Comparison of ENCODE assay signal across 10 mouse cellular contexts in genomic region chr19:47049061-47049460, GRCm38 (mm10). TPM values are rescaled to one million over a fixed set of nuclear protein-coding genes. Genes with fewer than 3 reads are reported as not detected.
DNase-seq lines count a peak whose midpoint lies in the region; ATAC-seq and TF ChIP-seq lines count a peak whose summit lies in the region.
"Had no signal": no experiment of that assay in that cellular context is flagged by ENCODE, and none has a peak within 500 bp of the region (broad histone marks: within the 10 kb centered on the region; RNA-seq: fewer than 3 reads in every experiment).

No protein-coding gene starts in this region.

- TF ChIP-seq CTCF in intestine, postnatal 0 days (IDR thresholded peaks at IDR 0.05; ENCODE audit: low read depth), result no peak
- no peak for TF ChIP-seq CTCF in cortical plate, adult 2 months (IDR thresholded peaks at IDR 0.05; ENCODE audit: extremely low read depth, insufficient read depth, low read length)

- H3K27me3 ChIP-seq in intestine, embryonic 14.5 days (replicated peaks; ENCODE audit: control insufficient read depth, insufficient read depth, low read length), result no peaks in the 10 kb centered on the region
- no peaks in the 10 kb centered on the region for H3K27me3 ChIP-seq in intestine, postnatal 0 days (replicated peaks; ENCODE audit: control insufficient read depth, insufficient read depth, low read length)
- H3K27me3 ChIP-seq in hindbrain, embryonic 16.5 days (replicated peaks; ENCODE audit: control insufficient read depth, insufficient read depth, low read length), result no peaks in the 10 kb centered on the region
- H3K27me3 ChIP-seq in midbrain, embryonic 15.5 days (replicated peaks), result no peaks in the 10 kb centered on the region
- H3K27me3 ChIP-seq: limb, embryonic 15.5 days had no signal

- H3K9me3 ChIP-seq in intestine, embryonic 14.5 days (ENCODE audit: control insufficient read depth, low read length), result no peaks in the 10 kb centered on the region
- H3K9me3 ChIP-seq in intestine, postnatal 0 days (ENCODE audit: control insufficient read depth), result no peaks in the 10 kb centered on the region
- H3K9me3 ChIP-seq in hindbrain, embryonic 16.5 days (ENCODE audit: control insufficient read depth, low read length), result no peaks in the 10 kb centered on the region
- H3K9me3 ChIP-seq in midbrain, embryonic 15.5 days, result no peaks in the 10 kb centered on the region
- H3K9me3 ChIP-seq: limb, embryonic 15.5 days had no signal

- ATAC-seq in intestine, embryonic 14.5 days (replicated peaks; ENCODE audit: low FRiP score, low TSS enrichment, low read depth), result no peak
- no peak for ATAC-seq in intestine, postnatal 0 days
- no peak for ATAC-seq in hindbrain, embryonic 16.5 days
- no peak for ATAC-seq in midbrain, embryonic 15.5 days (replicated peaks)

- 63% methylated on average over 4 of the region's 4 CpGs for WGBS in intestine, embryonic 14.5 days
- WGBS in intestine, postnatal 0 days, result 65% methylated on average over 4 of the region's 4 CpGs
- WGBS in hindbrain, embryonic 16.5 days, result 63% methylated on average over 4 of the region's 4 CpGs
- WGBS in midbrain, embryonic 15.5 days, result 66% methylated on average over 4 of the region's 4 CpGs

- H3K36me3 ChIP-seq in intestine, embryonic 14.5 days (ENCODE audit: control insufficient read depth, insufficient read depth, low read length), result peaks cover 24% of the 10 kb centered on the region; the same call in 1 of the 2 replicates
- H3K36me3 ChIP-seq in intestine, postnatal 0 days (ENCODE audit: control insufficient read depth, insufficient read depth), result peaks cover 11% of the 10 kb centered on the region
- H3K36me3 ChIP-seq in hindbrain, embryonic 16.5 days (ENCODE audit: control insufficient read depth, insufficient read depth, low read length), result 0 out of 2 replicates have a peak, but pooled peaks cover 2% of the 10 kb centered on the region
- H3K36me3 ChIP-seq in midbrain, embryonic 15.5 days (replicated peaks), result peaks cover 11% of the 10 kb centered on the region; the same call in 1 of the 2 replicates

- no peak overlapping the region for H3K27ac ChIP-seq in intestine, embryonic 14.5 days (ENCODE audit: low read depth)
- H3K27ac ChIP-seq in intestine, postnatal 0 days (ENCODE audit: low read depth, low read length), result no peak overlapping the region
- H3K27ac ChIP-seq in cortical plate, adult 2 months (ENCODE audit: insufficient read depth, low read length), result no peak overlapping the region
- no peak overlapping the region for H3K27ac ChIP-seq in hindbrain, embryonic 16.5 days (ENCODE audit: low read depth, low read length)
- no peak overlapping the region for H3K27ac ChIP-seq in midbrain, embryonic 15.5 days
- H3K27ac ChIP-seq: limb, embryonic 15.5 days had no signal

- H3K4me2 ChIP-seq in intestine, embryonic 14.5 days (ENCODE audit: low read length), result peak overlapping the region; percentile 77
- H3K4me2 ChIP-seq in intestine, postnatal 0 days (replicated peaks; ENCODE audit: low read depth), result no peak overlapping the region
- H3K4me2 ChIP-seq in hindbrain, embryonic 16.5 days (ENCODE audit: low read length), result peak overlapping the region; percentile 75
- H3K4me2 ChIP-seq in midbrain, embryonic 15.5 days, result peak overlapping the region; percentile 74

- peaks cover 4% of the 10 kb centered on the region for H3K4me1 ChIP-seq in intestine, embryonic 14.5 days (replicated peaks; ENCODE audit: control insufficient read depth, insufficient read depth, low read length)
- H3K4me1 ChIP-seq in intestine, postnatal 0 days (replicated peaks; ENCODE audit: control insufficient read depth, insufficient read depth, low read length), result 0 out of 2 replicates have a peak, but pooled peaks cover 3% of the 10 kb centered on the region
- peaks cover 5% of the 10 kb centered on the region for H3K4me1 ChIP-seq in cortical plate, adult 2 months (ENCODE audit: control insufficient read depth, insufficient read depth, low read length)
- H3K4me1 ChIP-seq in hindbrain, embryonic 16.5 days (ENCODE audit: control insufficient read depth, insufficient read depth, low read depth, low read length), result peaks cover 12% of the 10 kb centered on the region
- peaks cover 18% of the 10 kb centered on the region for H3K4me1 ChIP-seq in midbrain, embryonic 15.5 days

- intact Hi-C loops in gastrocnemius, postnatal 14 days (cut with DNase I; ENCODE audit: low total_unique reads), result no loop called here

- no peak overlapping the region for H3K4me3 ChIP-seq in intestine, embryonic 14.5 days (ENCODE audit: low read depth, low read length)
- no peak overlapping the region for H3K4me3 ChIP-seq in intestine, postnatal 0 days (ENCODE audit: low read depth, low read length)
- H3K4me3 ChIP-seq in cortical plate, adult 2 months (ENCODE audit: insufficient read depth, low read length), result peak overlapping the region; percentile 79; the same call in 1 of the 2 replicates
- H3K4me3 ChIP-seq in hindbrain, embryonic 16.5 days (ENCODE audit: low read length), result no peak overlapping the region
- H3K4me3 ChIP-seq in midbrain, embryonic 15.5 days, result 0 out of 2 replicates have a peak overlapping the region, but pooled peaks have one; percentile 82

- DNase-seq in intestine, embryonic 14.5 days (ENCODE audit: low spot score), result no peak
- no peak for DNase-seq in spleen, postnatal 4 days (ENCODE audit: low spot score in 2 of 2)
- no peak for DNase-seq in gastrocnemius, postnatal 14 days
- DNase-seq in lung, postnatal 10 days, result no peak
- DNase-seq: heart, postnatal 36 days had no signal

- no peak for TF ChIP-seq POLR2A in cortical plate, adult 2 months (IDR thresholded peaks at IDR 0.05; ENCODE audit: extremely low read depth, insufficient read depth, low read length)

- no peak overlapping the region for H3K9ac ChIP-seq in intestine, embryonic 14.5 days (ENCODE audit: low read length)
- no peak overlapping the region for H3K9ac ChIP-seq in intestine, postnatal 0 days (ENCODE audit: low read depth, low read length)
- no peak overlapping the region; the same call in 1 of the 2 replicates for H3K9ac ChIP-seq in hindbrain, embryonic 16.5 days (ENCODE audit: low read depth, low read length)
- no peak overlapping the region for H3K9ac ChIP-seq in midbrain, embryonic 15.5 days
- H3K9ac ChIP-seq: limb, embryonic 15.5 days had no signal

RNA-seq across cellular contexts. Expression of gene Pcgf6, which starts 1.6 kb away (rescaled TPM):
- polyA plus RNA-seq in intestine, embryonic 14.5 days (2014; fragmentation: Nextera tagmentation; extraction: Ambion mirVana), result 31.1 and 33.4 TPM in 2 replicates
- 9.4 and 14.4 TPM in 2 replicates for polyA plus RNA-seq in intestine, postnatal 0 days (2015; fragmentation: Nextera tagmentation; extraction: Ambion mirVana)
- 35.5 and 38.3 TPM in 2 replicates for polyA plus RNA-seq in cortical plate, adult 2 months (2012; rRNA removed)
- 26.8 and 30.2 TPM in 2 replicates for polyA plus RNA-seq in hindbrain, embryonic 16.5 days (2015; fragmentation: Nextera tagmentation; extraction: Ambion mirVana)
- polyA plus RNA-seq in midbrain, embryonic 15.5 days (2015; fragmentation: Nextera tagmentation; extraction: Ambion mirVana), result 30.9 and 33.5 TPM in 2 replicates
- 1 to 10 TPM; 2.4 to 3.1 TPM for total RNA-seq in gastrocnemius, postnatal 14 days (2021)

RNA-seq across cellular contexts. Expression of gene Taf5, which starts 18.5 kb away (rescaled TPM):
- 8.3 and 8.8 TPM in 2 replicates for polyA plus RNA-seq in intestine, embryonic 14.5 days (2014; fragmentation: Nextera tagmentation; extraction: Ambion mirVana)
- 3.9 TPM in 2 replicates for polyA plus RNA-seq in intestine, postnatal 0 days (2015; fragmentation: Nextera tagmentation; extraction: Ambion mirVana)
- polyA plus RNA-seq in cortical plate, adult 2 months (2012; rRNA removed), result 3.8 and 4.1 TPM in 2 replicates
- 4.4 and 4.9 TPM in 2 replicates for polyA plus RNA-seq in hindbrain, embryonic 16.5 days (2015; fragmentation: Nextera tagmentation; extraction: Ambion mirVana)
- polyA plus RNA-seq in midbrain, embryonic 15.5 days (2015; fragmentation: Nextera tagmentation; extraction: Ambion mirVana), result 6.4 and 6.6 TPM in 2 replicates
- total RNA-seq in gastrocnemius, postnatal 14 days (2021), result 1 to 10 TPM; 2.5 to 2.7 TPM

RNA-seq across cellular contexts. Expression of gene Nt5c2, which starts 34.1 kb away (rescaled TPM):
- polyA plus RNA-seq in intestine, embryonic 14.5 days (2014; fragmentation: Nextera tagmentation; extraction: Ambion mirVana), result 55.1 and 64.1 TPM in 2 replicates
- polyA plus RNA-seq in intestine, postnatal 0 days (2015; fragmentation: Nextera tagmentation; extraction: Ambion mirVana), result 22.0 and 23.0 TPM in 2 replicates
- 46.7 and 50.3 TPM in 2 replicates for polyA plus RNA-seq in cortical plate, adult 2 months (2012; rRNA removed)
- 77.6 and 80.6 TPM in 2 replicates for polyA plus RNA-seq in hindbrain, embryonic 16.5 days (2015; fragmentation: Nextera tagmentation; extraction: Ambion mirVana)
- polyA plus RNA-seq in midbrain, embryonic 15.5 days (2015; fragmentation: Nextera tagmentation; extraction: Ambion mirVana), result 87.7 and 90.5 TPM in 2 replicates
- total RNA-seq in gastrocnemius, postnatal 14 days (2021), result 10 to 100 TPM; 17.5 to 23.0 TPM

RNA-seq across cellular contexts. Expression of gene Ina, which starts 34.6 kb away (rescaled TPM):
- 18.3 and 19.2 TPM in 2 replicates for polyA plus RNA-seq in intestine, embryonic 14.5 days (2014; fragmentation: Nextera tagmentation; extraction: Ambion mirVana)
- polyA plus RNA-seq in intestine, postnatal 0 days (2015; fragmentation: Nextera tagmentation; extraction: Ambion mirVana), result 4.1 and 4.7 TPM in 2 replicates
- 124 and 127 TPM in 2 replicates for polyA plus RNA-seq in cortical plate, adult 2 months (2012; rRNA removed)
- polyA plus RNA-seq in hindbrain, embryonic 16.5 days (2015; fragmentation: Nextera tagmentation; extraction: Ambion mirVana), result 413 and 454 TPM in 2 replicates
- 589 and 592 TPM in 2 replicates for polyA plus RNA-seq in midbrain, embryonic 15.5 days (2015; fragmentation: Nextera tagmentation; extraction: Ambion mirVana)
- not detected for total RNA-seq in gastrocnemius, postnatal 14 days (2021)
- total RNA-seq: heart, postnatal 36 days had no signal

RNA-seq across cellular contexts. Expression of gene Usmg5, which starts 41.4 kb away (rescaled TPM):
- 1,243 and 1,445 TPM in 2 replicates for polyA plus RNA-seq in intestine, embryonic 14.5 days (2014; fragmentation: Nextera tagmentation; extraction: Ambion mirVana)
- 2,827 and 3,144 TPM in 2 replicates for polyA plus RNA-seq in intestine, postnatal 0 days (2015; fragmentation: Nextera tagmentation; extraction: Ambion mirVana)
- polyA plus RNA-seq in cortical plate, adult 2 months (2012; rRNA removed), result 897 and 1,011 TPM in 2 replicates
- polyA plus RNA-seq in hindbrain, embryonic 16.5 days (2015; fragmentation: Nextera tagmentation; extraction: Ambion mirVana), result 1,339 and 1,421 TPM in 2 replicates
- 1,240 and 1,355 TPM in 2 replicates for polyA plus RNA-seq in midbrain, embryonic 15.5 days (2015; fragmentation: Nextera tagmentation; extraction: Ambion mirVana)
- total RNA-seq in gastrocnemius, postnatal 14 days (2021), result 1,000 to 10,000 TPM; 1,075 to 1,222 TPM

Comparison
In these comparisons a context has a peak if more than half of its experiments do, and no peak if none do; other contexts are left out.
1. H3K4me3 ChIP-seq: peak in cortical plate, adult 2 months (single experiment) and midbrain, embryonic 15.5 days (single experiment); none in intestine, embryonic 14.5 days (single experiment), intestine, postnatal 0 days (single experiment) and hindbrain, embryonic 16.5 days (single experiment).